Mouse (Mus musculus): ENCODE data around the gene Gtf2a1l.

Gtf2a1l gene

DNA sequence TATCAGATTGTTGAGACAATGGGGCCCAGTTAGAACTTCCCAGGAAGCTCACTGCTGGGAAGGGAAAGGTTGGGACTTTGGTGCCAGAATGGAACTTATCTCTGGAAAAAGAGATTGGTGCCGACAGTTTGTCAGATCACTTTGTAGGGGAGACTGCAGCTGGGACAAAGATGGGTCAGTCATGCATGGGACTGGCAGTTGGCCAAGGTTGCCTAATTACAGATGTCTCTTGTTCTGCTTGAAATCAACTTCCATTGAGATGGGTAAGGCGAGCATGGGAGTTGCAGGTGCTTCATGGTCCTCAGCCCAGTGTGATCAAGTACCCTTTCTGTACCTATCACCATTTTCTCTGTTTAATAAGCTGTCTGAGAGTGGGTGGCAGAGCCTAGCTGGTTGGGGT, 2.4 kb upstream of the Gtf2a1l start:
- no peak for DNase-seq

DNA sequence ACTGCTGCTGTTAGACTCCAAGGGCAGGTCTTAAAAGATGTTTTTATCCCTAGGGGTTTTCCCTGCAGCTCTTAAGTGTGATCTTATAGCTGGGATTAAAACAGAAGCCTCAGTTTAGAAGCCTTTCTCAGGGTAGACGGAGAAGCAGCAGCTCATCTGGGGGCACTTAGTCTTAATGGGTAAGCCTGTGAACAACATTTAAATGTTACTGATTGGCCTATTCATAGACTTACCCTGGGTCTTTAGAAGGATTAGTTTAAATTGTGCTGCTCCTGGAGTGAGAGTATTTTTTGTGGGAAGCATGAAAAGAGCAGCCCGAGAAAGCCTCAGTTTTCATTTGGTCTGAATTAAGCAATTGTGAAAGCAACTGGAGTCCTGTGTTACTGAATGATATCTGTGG, 1.5 kb downstream of the Gtf2a1l start:
- no peak for DNase-seq

DNA sequence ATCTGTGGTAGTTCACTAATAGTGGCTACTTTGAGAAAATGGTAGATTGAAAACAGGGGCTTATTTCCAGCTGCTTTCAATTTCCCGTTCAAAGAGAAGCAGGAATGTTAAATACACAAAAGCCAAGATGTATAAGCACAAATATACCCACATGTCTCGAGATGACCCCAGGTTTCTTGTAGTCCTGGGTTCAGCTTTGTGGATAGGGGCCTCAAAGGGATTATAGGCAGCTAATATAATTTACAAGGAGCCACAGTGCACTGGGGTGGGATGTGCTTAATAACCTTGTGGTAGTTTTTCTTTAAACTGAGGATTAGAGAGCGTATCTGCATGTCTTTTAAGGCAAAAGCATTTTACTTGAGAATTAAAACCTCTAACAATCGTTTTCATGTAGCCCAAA, 2.3 kb downstream of the Gtf2a1l start:
- no peak for DNase-seq

DNA sequence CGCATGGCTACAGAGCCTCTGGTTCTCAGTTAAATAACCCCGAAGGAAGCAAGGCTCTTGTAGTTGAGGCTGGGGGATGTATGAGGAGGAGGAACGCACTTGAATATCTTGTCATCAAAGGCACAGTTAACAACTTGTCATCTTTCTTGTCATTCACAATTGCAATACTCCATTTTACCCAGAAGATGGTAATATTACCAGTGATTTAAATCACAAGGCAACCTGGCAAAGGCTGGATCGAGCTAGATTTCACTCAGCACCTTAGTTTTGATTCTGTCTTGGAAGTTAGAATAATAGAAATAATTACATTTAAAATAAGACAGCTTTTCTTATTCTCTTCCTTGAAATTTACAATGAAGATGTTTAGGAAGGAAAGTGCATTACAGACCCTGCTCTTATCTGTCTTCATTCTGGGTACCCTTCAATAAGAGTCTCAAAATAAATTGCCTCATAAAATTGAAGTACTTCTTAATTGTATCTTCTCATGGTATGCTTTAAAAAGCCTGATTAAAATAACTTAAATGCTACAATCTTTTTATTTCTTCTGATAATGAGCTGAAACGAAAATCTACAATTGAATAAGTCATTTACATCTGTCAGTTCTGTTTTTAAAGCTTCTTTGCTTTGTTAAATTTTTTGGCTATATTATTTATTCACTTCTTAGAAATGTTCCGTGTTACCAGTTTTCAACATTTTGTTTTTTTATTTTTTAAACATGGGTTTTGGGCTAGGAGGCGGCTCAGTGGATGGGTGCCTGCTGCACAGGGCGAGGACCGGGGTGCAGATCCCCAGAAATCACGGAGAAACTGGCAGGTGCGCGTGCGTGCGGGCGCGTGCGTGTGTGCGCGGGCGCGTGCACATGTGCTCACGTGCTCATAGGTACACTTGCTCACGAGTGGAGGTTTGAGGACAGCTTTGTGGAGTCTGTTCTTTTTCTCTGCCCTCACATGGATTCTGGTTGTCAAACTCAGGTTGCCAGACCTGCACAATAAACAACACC, 7.2 kb downstream of the Gtf2a1l start:
- DNase-seq: no peak

DNA sequence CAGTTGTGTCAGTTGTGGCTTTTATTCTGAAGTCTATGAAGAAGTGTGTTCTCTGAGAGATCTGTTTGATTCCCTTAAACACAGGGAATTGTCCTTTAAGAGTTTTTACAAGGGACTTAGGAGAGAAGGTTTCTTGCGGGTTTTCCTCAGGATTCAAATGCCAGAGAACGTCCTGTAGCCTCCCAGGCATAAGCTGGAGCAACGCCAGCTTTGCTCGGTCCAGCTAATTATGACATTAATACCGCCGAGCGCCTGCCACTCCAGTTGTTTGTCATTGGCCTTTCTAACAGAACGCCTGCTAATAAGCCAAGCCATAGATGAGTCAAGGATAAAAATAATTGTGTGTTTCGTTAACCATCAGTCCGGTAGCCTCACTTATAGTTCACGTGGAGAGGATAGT, 19.8 kb downstream of the Gtf2a1l start:
- DNase-seq: no peak

DNA sequence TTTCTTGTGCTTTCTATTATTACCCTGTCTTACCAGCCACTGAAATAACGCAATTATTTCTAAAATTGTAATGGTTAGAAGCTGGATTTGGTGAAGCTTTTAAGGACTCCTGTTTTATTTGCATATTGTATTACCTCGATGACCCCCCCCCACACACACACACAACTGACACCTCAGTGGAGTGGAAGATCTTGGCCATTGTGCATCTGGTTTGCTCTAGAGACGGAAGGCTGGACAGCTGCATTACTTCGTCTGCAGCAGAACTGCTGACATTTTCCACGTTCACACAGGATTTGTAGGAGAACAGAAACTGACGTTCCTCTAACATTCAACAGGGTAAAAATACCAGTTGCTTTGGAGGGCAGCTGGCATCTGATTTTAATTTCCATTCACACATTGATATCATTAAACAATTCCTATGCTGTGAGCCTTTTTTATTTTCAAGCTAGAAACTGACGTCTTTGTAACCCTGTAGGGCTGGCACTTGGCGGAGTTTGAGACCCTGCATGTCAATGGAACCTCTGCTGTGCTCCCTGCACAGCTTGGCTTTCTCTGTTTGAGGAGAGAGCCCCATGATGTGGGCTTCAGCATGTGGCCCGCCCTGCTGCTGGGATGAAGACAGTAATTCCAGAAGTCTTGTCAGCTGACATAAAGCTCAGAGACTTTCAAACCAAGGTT, 28.3 kb downstream of the Gtf2a1l start:
- DNase-seq: no peak

DNA sequence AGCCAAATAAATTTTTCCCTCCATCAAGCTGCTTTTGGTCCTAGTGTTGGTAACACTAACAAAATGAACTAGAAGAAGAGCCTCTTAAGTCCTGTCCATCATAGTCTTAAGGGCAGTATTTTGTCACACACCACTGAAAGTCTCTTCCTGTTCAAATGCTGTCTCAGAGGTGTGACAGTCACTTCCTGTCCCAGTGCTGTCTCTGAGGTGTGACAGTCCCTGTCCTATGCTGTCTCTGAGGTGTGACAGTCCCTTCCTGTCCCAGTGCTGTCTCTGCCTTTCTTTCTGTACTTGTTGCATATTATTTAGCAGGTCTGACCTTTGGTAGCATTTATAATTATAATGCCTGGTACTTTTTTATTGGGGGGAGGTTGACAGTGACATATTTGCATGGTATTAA, 32.4 kb downstream of the Gtf2a1l start:
- DNase-seq: no peak

DNA sequence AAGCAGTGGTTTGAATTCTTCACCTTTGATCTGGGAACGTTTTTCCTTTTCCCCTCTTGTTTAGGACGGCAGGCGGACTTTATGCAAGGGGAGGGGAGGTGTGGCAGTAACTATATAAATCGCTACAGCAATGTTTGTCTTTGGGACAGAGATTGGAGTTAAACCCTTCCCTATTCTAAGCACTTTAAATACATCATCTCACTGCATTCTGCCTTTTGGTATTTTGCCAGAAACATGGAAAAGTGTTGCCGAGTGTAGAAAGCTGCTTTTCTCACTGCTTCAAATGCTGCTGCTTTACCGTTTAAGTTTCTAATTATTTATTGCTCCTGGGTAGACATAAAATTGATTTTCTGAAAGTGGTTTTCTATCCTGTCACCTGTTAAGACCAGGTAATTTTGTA, 33.9 kb downstream of the Gtf2a1l start:
- DNase-seq: no peak

DNA sequence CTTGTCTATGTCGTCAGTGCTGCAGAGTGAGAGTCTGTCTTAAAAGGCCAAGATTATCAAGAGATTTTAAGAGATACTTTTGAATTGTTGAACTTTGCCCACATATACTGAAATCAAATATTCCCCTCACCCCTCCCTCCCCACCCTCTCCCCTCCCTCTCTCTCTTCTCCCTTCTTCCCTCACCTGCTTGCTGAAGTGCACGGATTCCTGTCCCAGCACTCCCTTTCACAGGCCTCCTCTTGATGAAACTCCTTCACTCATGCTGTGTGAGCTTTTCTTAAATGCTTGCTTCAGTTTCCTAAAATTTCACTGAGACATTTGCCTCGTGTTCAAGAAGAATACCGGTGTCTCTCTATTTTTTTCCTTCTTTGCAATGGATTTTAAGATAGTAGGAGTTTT, 34.7 kb downstream of the Gtf2a1l start:
- no peak for DNase-seq

DNA sequence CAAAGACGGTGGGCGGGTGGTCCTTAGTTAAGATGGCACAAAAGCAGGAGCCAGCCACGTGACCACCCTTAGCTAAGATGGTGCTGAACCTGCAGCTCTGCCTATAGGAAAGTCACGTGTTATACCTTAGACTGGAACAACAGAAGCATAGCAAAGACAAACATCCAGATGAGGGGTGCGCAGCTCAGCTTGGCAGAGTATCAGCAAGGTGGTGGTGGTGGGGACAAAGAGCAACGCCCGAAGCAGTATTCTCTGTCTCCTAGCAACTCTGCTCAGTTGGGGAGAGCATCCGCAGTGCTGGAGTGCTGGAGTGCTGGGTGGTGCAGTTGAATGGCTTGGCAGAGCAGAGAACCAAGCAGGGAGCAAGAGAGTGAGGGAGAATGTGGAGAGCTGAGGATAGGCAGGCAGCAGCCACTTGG, 37.8 kb downstream of the Gtf2a1l start:
- DNase-seq: no peak

DNA sequence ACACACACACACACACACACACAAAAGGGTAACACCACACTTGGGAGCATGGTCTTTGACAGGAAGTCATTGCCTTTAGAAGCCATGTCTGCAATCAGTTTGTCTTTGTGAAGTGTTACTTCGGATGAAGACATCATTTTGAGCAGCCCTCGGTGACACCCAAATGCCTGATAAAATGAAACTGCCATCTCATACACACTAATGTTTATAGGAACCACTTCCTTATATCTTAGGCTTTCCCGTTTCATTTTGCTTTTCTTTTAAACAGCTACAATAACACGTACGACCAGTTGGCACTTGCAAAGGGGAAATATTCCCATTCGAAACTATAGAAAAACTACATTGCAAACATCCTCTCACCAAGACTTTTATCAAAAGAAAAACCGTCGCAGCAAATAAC, 81.2 kb downstream of the Gtf2a1l start:
- no peak for DNase-seq

DNA sequence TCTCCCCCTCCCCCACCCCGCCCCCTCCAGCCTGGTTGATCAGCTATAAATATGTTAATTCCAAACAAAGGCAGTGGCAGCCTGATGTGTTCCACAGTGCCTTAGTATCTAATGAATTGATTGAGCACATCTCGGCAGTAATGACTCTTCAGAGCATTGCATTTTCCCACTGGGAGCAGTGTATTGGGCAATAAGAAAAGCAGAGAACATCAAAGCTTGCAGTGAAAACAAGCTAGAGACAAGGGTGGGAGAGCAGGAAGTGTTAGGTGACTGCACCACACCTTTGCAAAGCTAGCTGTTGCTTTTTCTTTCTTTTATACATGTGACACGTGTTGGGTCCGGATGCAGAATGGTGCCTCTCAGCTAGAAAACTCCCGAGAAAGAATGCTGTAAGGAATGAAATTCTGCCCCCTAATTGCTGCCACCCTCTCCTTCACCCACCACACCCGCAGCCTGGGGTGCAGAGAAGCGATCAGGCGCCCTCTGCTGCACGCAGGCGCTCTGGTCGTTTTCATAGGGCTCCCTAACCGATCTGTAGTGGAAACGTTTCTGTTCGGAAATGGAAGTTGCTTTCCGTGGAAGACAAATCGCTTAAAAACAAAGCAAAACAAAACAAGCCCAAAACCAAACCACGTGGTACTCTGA, 84.5 kb downstream of the Gtf2a1l start:
- DNase-seq: peak; percentile 52

DNA sequence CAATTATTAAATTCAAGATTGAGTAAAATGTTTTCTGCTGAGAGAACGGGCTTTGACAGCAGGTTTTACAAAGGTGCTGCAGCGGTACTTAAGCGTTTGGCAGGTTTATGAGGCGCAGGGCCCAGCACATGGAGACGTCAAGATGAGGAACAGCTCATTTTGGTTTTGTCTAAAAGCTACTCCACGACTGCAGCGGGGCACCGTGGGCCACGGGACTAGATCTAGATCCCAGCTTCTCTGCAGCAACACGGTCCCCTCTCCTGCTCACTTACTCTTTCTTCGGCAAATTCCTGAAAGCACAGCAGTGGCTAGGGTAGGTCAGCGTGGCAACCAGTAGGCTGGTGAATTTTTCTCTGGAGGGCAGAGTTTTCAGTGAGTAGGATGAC, 85.0 kb downstream of the Gtf2a1l start:
- DNase-seq: no peak

DNA sequence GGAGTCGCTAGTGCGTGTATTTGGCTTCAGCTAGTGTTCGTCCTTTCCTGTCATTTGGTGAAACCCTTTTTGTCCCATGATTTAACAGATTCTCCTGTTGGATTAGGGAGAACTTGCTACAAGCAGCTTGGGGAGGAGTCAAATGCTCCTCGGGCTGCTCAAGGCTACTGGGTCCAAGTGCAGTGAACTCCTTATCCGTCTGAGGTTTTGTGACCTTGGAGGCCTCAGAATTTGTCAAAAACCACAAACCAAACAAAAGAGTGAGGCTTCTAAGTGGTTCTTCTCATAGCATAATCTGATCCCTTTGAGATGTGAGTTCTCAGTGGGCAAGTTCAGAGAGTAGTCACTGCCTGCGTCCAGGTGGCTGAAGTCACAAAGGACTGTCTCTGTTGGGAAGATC, 87.3 kb downstream of the Gtf2a1l start:
- DNase-seq: no peak

DNA sequence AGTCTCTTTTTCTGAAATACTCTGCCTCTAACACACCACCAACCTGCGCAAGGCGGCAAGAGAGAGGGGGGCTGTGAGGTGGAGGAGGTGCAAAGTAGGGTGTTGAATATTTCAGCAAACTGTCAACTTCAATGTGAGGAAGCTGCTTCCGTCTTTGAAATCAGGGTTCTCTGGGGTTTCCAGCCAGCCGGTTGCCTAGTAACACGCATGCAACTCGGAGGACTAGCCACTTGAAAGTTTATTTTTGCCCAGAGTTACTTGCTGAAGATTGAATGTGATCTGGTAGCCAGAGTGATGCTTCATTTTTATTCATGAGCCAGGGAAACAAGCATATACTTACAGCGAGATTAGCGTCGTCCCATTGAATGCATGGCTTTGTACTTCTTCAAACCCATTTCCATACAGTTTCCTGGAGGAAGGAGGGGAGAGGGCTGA, 89.6 kb downstream of the Gtf2a1l start:
- DNase-seq: peak; percentile 74

DNA sequence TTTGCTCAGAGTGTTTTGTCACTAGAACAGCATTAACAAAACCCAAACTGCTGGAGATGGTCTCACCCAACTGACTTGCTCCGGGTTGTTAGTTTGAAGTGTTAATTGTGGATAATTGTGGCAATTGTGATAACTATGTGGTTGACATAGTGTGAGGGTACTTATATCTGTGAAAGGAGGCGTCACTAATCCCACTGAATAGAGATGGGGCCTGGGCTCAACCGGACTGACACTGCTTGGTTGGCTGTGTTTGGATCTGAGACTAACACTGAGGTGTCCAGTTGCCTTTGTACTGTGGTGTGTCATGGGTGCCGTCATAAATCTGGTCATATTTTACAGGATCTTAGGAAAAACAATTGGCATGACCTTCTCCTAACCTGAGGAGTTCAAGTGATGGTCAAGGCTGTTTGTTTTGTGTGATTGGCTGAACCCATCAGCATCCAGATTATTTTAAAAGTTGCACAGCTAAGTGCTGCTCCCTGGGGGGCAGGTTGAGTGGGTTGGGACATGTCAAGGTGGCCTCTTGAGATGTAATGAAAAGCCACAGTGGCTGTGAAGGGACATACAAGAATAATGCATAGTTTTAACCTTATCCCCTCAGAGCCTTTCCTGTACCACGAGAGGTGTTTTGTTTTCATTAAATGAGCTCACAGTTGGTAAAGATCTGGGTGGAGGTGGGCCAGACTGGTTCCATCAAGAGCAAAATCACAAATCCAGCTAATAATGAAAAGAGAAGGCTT, 95.1 kb downstream of the Gtf2a1l start:
- no peak for DNase-seq

DNA sequence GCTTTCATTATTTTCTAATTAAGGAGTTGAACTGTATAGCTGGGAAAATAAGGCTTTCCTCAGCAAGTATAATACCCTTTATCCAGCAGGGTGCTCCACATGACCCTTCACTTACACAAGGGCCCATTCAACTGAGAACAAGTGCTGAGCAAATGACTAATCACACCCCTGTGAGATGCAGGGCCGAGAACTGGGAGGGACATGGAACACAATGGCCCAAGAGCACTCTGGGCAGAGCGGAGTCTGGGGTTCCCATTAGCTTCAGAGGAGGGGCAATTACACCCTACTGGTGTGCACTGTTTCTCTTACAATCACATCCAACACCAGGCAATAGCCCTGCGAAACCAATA, 95.7 kb downstream of the Gtf2a1l start:
- no peak for DNase-seq

All from right cerebral cortex, adult 18-20 months (tissue).